Mouse (Mus musculus): ENCODE results near the gene Prr18. TPM values are rescaled to one million over a fixed set of nuclear protein-coding genes. Genes with fewer than 3 reads are reported as not detected.

Prr18 gene
- polyA plus RNA-seq (2014; fragmentation: Illumina TruSeq; extraction: RNeasy Lipid Tissue Mini Kit (QIAGEN cat#74804); ENCODE audit: low read depth, low replicate concordance): not detected

DNA sequence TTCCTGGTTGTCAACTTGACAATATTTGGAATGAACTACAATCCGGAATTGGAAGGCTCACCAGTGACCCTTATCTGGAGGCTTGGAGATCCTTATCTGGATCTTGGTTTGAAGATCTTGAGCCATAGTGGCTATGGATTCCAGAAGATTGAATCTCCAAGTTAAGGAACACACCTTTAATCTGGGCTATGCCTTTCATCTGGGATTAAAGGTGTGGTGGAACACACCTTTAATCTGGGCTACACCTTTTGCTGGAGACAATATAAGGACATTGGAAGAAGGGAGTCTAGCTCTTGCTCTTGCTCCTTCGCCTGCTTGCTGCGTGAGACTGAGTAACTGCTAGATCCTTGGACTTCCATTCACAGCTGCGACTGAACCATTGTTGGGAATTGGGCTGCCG lies at the start of gene Prr18:
Prr18 (plus strand) TSS at position 301 of the 400 bp plus-strand sequence.

GRCm38 (mm10) chr17:8310838-8311614 lies 26.2 kb upstream of the Prr18 start, which contains the start of gene Sft2d1:
Gene Sft2d1, plus strand, starts transcription at chr17:8311102.

GRCm38 (mm10) chr17:8355692-8356091 lies 18.4 kb downstream of the Prr18 start, which contains the start of gene T2:
Gene T2, plus strand, starts transcription at chr17:8355992.

Other genes starting within 250 kb of the Prr18 start
- not detected for gene Gm49673, start 189.7 kb upstream of the Prr18 start, polyA plus RNA-seq (2014; fragmentation: Illumina TruSeq; extraction: RNeasy Lipid Tissue Mini Kit (QIAGEN cat#74804); ENCODE audit: low read depth, low replicate concordance)
- 4.9 TPM for gene Rnaset2a, start 189.4 kb upstream of the Prr18 start, polyA plus RNA-seq (2014; fragmentation: Illumina TruSeq; extraction: RNeasy Lipid Tissue Mini Kit (QIAGEN cat#74804); ENCODE audit: low read depth, low replicate concordance)
- 129 TPM for gene Fgfr1op, start 172.0 kb upstream of the Prr18 start, polyA plus RNA-seq (2014; fragmentation: Illumina TruSeq; extraction: RNeasy Lipid Tissue Mini Kit (QIAGEN cat#74804); ENCODE audit: low read depth, low replicate concordance)
- 2.1 TPM for gene Ccr6, start 101.4 kb upstream of the Prr18 start, polyA plus RNA-seq (2014; fragmentation: Illumina TruSeq; extraction: RNeasy Lipid Tissue Mini Kit (QIAGEN cat#74804); ENCODE audit: low read depth, low replicate concordance)
- 59.6 TPM for gene Mpc1, start 54.6 kb upstream of the Prr18 start, polyA plus RNA-seq (2014; fragmentation: Illumina TruSeq; extraction: RNeasy Lipid Tissue Mini Kit (QIAGEN cat#74804); ENCODE audit: low read depth, low replicate concordance)
- gene Sft2d1, start 26.4 kb upstream of the Prr18 start, polyA plus RNA-seq (2014; fragmentation: Illumina TruSeq; extraction: RNeasy Lipid Tissue Mini Kit (QIAGEN cat#74804); ENCODE audit: low read depth, low replicate concordance): 31.1 TPM
- gene T2, start 18.5 kb downstream of the Prr18 start, polyA plus RNA-seq (2014; fragmentation: Illumina TruSeq; extraction: RNeasy Lipid Tissue Mini Kit (QIAGEN cat#74804); ENCODE audit: low read depth, low replicate concordance): not detected
- 0.13 TPM for gene T, start 97.0 kb downstream of the Prr18 start, polyA plus RNA-seq (2014; fragmentation: Illumina TruSeq; extraction: RNeasy Lipid Tissue Mini Kit (QIAGEN cat#74804); ENCODE audit: low read depth, low replicate concordance)
- gene Pde10a, start 187.9 kb downstream of the Prr18 start, polyA plus RNA-seq (2014; fragmentation: Illumina TruSeq; extraction: RNeasy Lipid Tissue Mini Kit (QIAGEN cat#74804); ENCODE audit: low read depth, low replicate concordance): 22.3 TPM
- gene Gm17087, start 229.5 kb downstream of the Prr18 start, polyA plus RNA-seq (2014; fragmentation: Illumina TruSeq; extraction: RNeasy Lipid Tissue Mini Kit (QIAGEN cat#74804); ENCODE audit: low read depth, low replicate concordance): not detected